Mouse (Mus musculus) testis, adult 2 months (tissue): ENCODE data around the gene Hoxb4. TPM values are rescaled to one million over a fixed set of nuclear protein-coding genes. Genes with fewer than 3 reads are reported as not detected.

Experiments
- H3K27ac ChIP-seq: fragments of 200-500 bp; 2 replicates; pipeline ENCODE4 v1.5.1; 2012; ENCODE audit warnings: low read depth, low read length; ENCODE audit not compliant: control insufficient read depth, insufficient read depth
- H3K27me3 ChIP-seq: fragments of 200-500 bp; 2 replicates; pipeline ENCODE4 v1.6.1; 2012; ENCODE audit warnings: mild to moderate bottlenecking, low read length, moderate library complexity; ENCODE audit not compliant: control insufficient read depth, insufficient read depth
- H3K36me3 ChIP-seq: fragments of 200-500 bp; 2 replicates; pipeline ENCODE4 v1.6.1; 2012; ENCODE audit warnings: mild to moderate bottlenecking, low read length; ENCODE audit not compliant: control insufficient read depth, insufficient read depth
- H3K4me1 ChIP-seq: fragments of 200-500 bp; 2 replicates; pipeline ENCODE4 v1.6.1; 2012; ENCODE audit warnings: low read length; ENCODE audit not compliant: control insufficient read depth, insufficient read depth
- H3K4me3 ChIP-seq: fragments of 200-500 bp; 2 replicates; pipeline ENCODE4 v1.5.1; 2012; ENCODE audit warnings: low read depth, mild to moderate bottlenecking, low read length, moderate library complexity, mixed read lengths; ENCODE audit not compliant: control insufficient read depth
- CTCF ChIP-seq: fragments of 200-500 bp; IDR thresholded peaks from 2 replicates; pipeline ENCODE4 v1.5.1; 2012; ENCODE audit warnings: low read depth, mild to moderate bottlenecking, inconsistent platforms, low read length, moderate library complexity; ENCODE audit not compliant: control insufficient read depth, insufficient read depth, insufficient replicate concordance
- POLR2A ChIP-seq: fragments of 200-500 bp; IDR thresholded peaks from 2 replicates; pipeline ENCODE4 v1.6.1; 2012; ENCODE audit warnings: low read depth, mild to moderate bottlenecking, inconsistent platforms, low read length, moderate library complexity; ENCODE audit not compliant: control insufficient read depth
- polyA plus RNA-seq: library from polyadenylated mRNA; depleted of rRNA; stranded (reverse); fragments of >200 nt; gene quantifications from 2 replicates; pipeline ENCODE4 v1.2.3, GENCODE M21; 2012

Gene Hoxb4
- polyA plus RNA-seq, 1 experiment = 0.07 TPM

GRCm38 (mm10) chr11:96327750-96328149 is 9.7 kb downstream of the Hoxb4 start:
- TF ChIP-seq POLR2A = no peak
- TF ChIP-seq CTCF = no peak
- Histone ChIP-seq H3K27me3 (peaks cover 5% of the 10 kb centered on the region), H3K27ac (no peak overlapping the region), H3K4me3 (no peak overlapping the region), H3K4me1 (peaks cover 3% of the 10 kb centered on the region), H3K36me3 (no peaks in the 10 kb centered on the region)

DNA sequence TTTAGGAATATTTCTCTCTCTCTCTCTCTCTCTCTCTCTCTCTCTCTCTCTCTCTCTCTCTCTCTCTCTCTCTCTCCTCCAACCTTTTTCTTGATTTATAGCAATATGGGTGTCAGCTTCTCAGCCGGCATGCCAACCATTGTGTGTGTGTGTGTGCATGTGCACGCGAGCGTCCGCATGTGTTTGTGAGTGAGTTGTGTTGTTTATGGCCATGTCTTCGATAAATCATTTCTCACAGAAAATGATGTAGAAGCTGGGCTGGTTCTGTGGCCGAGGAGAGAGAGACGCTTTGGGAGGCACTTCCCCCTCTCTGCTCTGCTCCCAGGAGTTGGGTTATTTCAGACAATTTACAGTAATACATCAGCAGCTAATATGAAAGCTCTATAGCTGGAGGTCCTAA is 10.5 kb downstream of the Hoxb4 start:
- no peak overlapping the region for H3K4me3 ChIP-seq
- TF ChIP-seq CTCF (no peak), POLR2A (no peak)
- H3K4me1 ChIP-seq = peaks cover 6% of the 10 kb centered on the region
- no peak overlapping the region for H3K27ac ChIP-seq
- peaks cover 5% of the 10 kb centered on the region for H3K27me3 ChIP-seq
- H3K36me3 ChIP-seq = no peaks in the 10 kb centered on the region

GRCm38 (mm10) chr11:96332105-96332504 is 14.0 kb downstream of the Hoxb4 start:
- H3K27me3 ChIP-seq = peaks cover 3% of the 10 kb centered on the region; the same call in 1 of the 2 replicates
- TF ChIP-seq POLR2A (no peak), CTCF (no peak)
- no peak overlapping the region for H3K4me3 ChIP-seq
- H3K27ac ChIP-seq = no peak overlapping the region
- H3K4me1 ChIP-seq = peaks cover 5% of the 10 kb centered on the region
- H3K36me3 ChIP-seq = no peaks in the 10 kb centered on the region

GRCm38 (mm10) chr11:96332618-96333032 is 14.6 kb downstream of the Hoxb4 start:
- Histone ChIP-seq H3K27ac (no peak overlapping the region), H3K4me1 (peaks cover 5% of the 10 kb centered on the region)
- no peak for TF ChIP-seq POLR2A
- no peak for TF ChIP-seq CTCF

GRCm38 (mm10) chr11:96333241-96334001 is 15.4 kb downstream of the Hoxb4 start:
- Histone ChIP-seq H3K27ac (no peak overlapping the region), H3K4me3 (peak overlapping the region; percentile 8), H3K27me3 (peaks cover 3% of the 10 kb centered on the region; the same call in 1 of the 2 replicates), H3K36me3 (no peaks in the 10 kb centered on the region), H3K4me1 (peaks cover 5% of the 10 kb centered on the region)
- TF ChIP-seq POLR2A (no peak), CTCF (no peak)

More at GRCm38 (mm10) chr11:96332618-96333032, 14.6 kb downstream of the Hoxb4 start:
- H3K27me3 ChIP-seq = peaks cover 3% of the 10 kb centered on the region; the same call in 1 of the 2 replicates
- H3K36me3 ChIP-seq = no peaks in the 10 kb centered on the region
- peak overlapping the region; percentile 15; the same call in 1 of the 2 replicates for H3K4me3 ChIP-seq

DNA sequence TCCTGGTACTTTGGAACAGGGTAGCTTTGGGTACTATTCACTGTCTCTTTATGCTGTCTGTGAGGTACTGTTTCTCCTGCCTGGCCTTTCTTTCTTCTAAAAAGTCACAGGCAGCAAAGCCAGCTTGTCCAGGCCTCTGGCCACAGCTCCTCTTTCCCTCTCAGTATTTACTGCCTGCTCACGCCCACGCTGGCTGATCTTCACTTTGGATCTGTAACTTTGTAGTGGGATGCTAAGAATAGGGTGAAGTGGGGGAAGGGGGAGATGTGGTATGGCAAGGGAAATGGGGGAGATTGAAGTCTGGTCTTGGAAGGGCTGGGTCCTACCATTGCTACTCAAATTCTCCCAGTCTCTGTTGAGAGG is 15.9 kb downstream of the Hoxb4 start:
- peaks cover 3% of the 10 kb centered on the region; the same call in 1 of the 2 replicates for H3K27me3 ChIP-seq
- TF ChIP-seq CTCF (no peak), POLR2A (no peak)
- H3K4me3 ChIP-seq = no peak overlapping the region
- no peak overlapping the region for H3K27ac ChIP-seq
- no peaks in the 10 kb centered on the region for H3K36me3 ChIP-seq
- H3K4me1 ChIP-seq = peaks cover 5% of the 10 kb centered on the region

DNA sequence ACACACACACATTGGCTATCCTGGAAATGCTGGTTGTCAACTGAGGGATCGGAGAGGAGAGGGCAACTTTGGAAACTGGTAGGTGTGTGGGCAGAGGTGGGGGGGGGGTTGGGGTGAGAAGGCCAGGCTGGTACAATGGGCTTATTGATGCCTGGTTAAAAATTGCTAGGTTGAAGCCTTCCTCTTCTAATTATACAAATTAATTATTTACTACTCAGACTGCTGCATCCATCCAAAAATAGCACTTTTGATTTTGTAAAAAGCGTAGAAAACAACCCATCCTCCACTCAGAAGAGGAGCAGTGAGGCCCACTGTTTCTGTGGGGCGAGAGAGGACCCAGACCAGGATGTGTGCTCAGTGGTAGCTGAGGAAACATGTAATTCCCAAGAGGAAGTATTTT is 16.9 kb downstream of the Hoxb4 start:
- Histone ChIP-seq H3K4me1 (peaks cover 5% of the 10 kb centered on the region), H3K36me3 (no peaks in the 10 kb centered on the region), H3K4me3 (no peak overlapping the region), H3K27me3 (peaks cover 3% of the 10 kb centered on the region; the same call in 1 of the 2 replicates), H3K27ac (no peak overlapping the region)
- TF ChIP-seq CTCF (no peak), POLR2A (no peak)

GRCm38 (mm10) chr11:96336597-96336996 is 18.5 kb downstream of the Hoxb4 start:
- Histone ChIP-seq H3K36me3 (no peaks in the 10 kb centered on the region), H3K4me1 (peaks cover 7% of the 10 kb centered on the region), H3K4me3 (no peak overlapping the region), H3K27me3 (peaks cover 9% of the 10 kb centered on the region), H3K27ac (no peak overlapping the region)
- TF ChIP-seq POLR2A (no peak), CTCF (no peak)
